Mouse (Mus musculus): ENCODE data around the gene Calhm3.

Calhm3 gene

GRCm38 (mm10) chr19:47118634-47119033 lies 38.9 kb downstream of the Calhm3 start:
- DNase-seq (ENCODE audit: low read depth) = no peak

DNA sequence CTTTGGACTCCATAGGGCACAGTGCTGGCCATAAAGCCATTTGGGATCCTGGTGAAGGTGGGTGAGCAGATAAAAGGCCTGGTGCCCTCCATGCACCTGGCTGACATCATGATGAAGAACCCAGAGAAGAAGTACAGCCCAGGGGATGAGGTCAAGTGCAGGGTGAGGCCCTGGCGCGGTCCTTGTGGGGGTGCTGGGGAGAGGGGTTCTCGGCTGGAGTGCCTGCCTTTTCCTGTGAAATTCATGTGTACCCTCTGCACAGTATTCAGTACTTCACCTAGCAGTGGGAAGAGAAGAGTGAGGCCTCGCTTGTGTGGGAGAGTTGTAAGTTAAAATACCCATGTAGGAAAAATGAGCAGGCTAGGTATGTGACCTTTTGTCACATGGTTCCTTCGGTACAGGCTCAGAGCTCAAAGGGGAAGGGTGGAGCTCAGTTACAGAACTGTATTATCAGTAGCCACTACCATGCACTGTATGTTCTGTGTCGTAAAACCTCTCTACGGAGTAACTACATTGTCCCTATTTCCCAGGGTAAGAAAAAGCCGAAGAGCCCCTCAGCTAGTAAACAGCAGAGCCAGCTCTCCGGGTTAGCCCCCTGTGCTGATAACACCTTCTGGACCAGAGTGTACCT lies 52.8 kb downstream of the Calhm3 start:
- DNase-seq (ENCODE audit: low read depth) = no peak
